Mouse (Mus musculus) cerebellum, adult 2 months (tissue): ENCODE results near the gene Mrtfa.

Experiments used
- CTCF ChIP-seq: fragments of 200-500 bp; IDR thresholded peaks from 2 replicates; pipeline ENCODE4 v1.5.1; 2011; ENCODE audit warnings: low read depth, mild to moderate bottlenecking, control low read depth, low read length, moderate library complexity, borderline replicate concordance; ENCODE audit not compliant: insufficient read depth
- POLR2A ChIP-seq: fragments of 200-500 bp; IDR thresholded peaks from 2 replicates; pipeline ENCODE4 v1.6.1; 2011; ENCODE audit warnings: low read length, control low read depth, borderline replicate concordance; ENCODE audit not compliant: insufficient read depth

DNA sequence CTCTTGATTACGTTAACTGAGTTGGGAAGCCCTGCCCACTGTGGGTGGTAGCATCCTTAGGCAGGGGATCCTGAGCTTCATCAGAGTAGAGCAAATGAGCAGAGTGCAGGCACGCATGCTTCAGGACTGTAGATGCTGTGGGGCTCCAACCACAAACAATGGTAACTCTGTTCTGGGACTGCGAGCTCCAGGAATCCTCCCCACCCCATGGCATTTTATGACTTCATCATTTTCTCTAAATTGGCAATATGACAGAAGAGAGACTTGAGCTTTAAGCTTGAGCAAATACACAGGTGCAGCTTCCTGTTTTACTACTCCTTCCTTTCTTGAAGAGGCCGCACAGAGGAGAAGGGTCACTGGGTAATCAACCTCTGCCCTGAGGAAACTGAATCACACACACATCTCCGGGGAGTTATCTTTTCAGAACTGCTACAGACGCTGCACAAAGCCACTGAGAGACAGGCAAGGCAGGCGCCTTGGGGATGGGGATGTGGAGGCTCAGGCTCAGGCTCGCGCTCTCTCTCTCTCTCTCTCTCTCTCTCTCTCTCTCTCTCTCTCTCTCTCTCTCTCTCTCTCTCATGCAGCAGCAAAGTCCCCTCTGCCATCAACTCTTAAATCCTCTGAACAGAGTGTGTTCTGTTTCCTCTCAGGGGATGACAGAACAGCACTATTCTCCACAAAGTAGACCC is 157.5 kb downstream of the Mrtfa start:
- TF ChIP-seq CTCF: no peak
- no peak for TF ChIP-seq POLR2A
